Mouse (Mus musculus) liver, embryonic 14.5 days (tissue): Measurements from ENCODE around the gene Lsm8. TPM values are rescaled to one million over a fixed set of nuclear protein-coding genes. Genes with fewer than 3 reads are reported as not detected.

Experiments used
- ATAC-seq: fragments of 200-750 bp; cut with Nextera tagmentation; 2 replicates; pipeline ENCODE4 v1.8.0; 2017; ENCODE audit warnings: moderate number of reproducible peaks, mild to moderate bottlenecking, moderate library complexity; ENCODE audit not compliant: insufficient read depth
- DNase-seq, 3 experiments: peaks; one replicate each; pipeline ENCODE4 v3.0.0-alpha.2; 2012 to 2013; ENCODE audit warnings: low read depth in 3 of 3, low spot score in 3 of 3
- H3K27ac ChIP-seq: fragments of 300-500 bp; sonication (generic); 2 replicates; pipeline ENCODE4 v1.5.1; 2014; ENCODE audit warnings: moderate library complexity, mild to moderate bottlenecking, control low read depth, inconsistent platforms
- H3K27me3 ChIP-seq: fragments of 300-500 bp; sonication (generic); 2 replicates; pipeline ENCODE4 v1.6.1; 2014; ENCODE audit warnings: mild to moderate bottlenecking, low read length, moderate library complexity; ENCODE audit not compliant: control insufficient read depth, insufficient read depth
- H3K36me3 ChIP-seq: fragments of 300-500 bp; sonication (generic); replicated peaks from 2 replicates; pipeline ENCODE4 v1.6.1; 2014; ENCODE audit warnings: low read depth; ENCODE audit not compliant: control insufficient read depth, insufficient read depth
- H3K4me1 ChIP-seq, 2 experiments: fragments of 200-500 bp in 1 of 2; fragments of 300-500 bp in 1 of 2; sonication (generic) in 1 of 2; replicated peaks; 2 replicates each; pipeline ENCODE4 v1.6.1; 2012 to 2014; ENCODE audit warnings: antibody characterized with exemption in 1 of 2, inconsistent platforms in 1 of 2, low read length in 1 of 2; ENCODE audit not compliant: control insufficient read depth in 2 of 2, insufficient read depth in 2 of 2
- H3K4me2 ChIP-seq: fragments of 300-500 bp; sonication (generic); 2 replicates; pipeline ENCODE4 v1.6.1; 2014; ENCODE audit warnings: low read depth, mild to moderate bottlenecking, control low read depth, moderate library complexity
- H3K4me3 ChIP-seq, 2 experiments: fragments of 200-500 bp in 1 of 2; fragments of 300-500 bp in 1 of 2; sonication (generic) in 1 of 2; 2 replicates each; pipeline ENCODE4 v1.5.1; 2012 to 2014; ENCODE audit warnings: low read depth in 2 of 2, low read length in 2 of 2, mild to moderate bottlenecking in 2 of 2, control low read depth in 1 of 2, inconsistent platforms in 1 of 2, moderate library complexity in 1 of 2; ENCODE audit not compliant: insufficient read depth in 1 of 2
- H3K9ac ChIP-seq: fragments of 300-500 bp; sonication (generic); replicated peaks from 2 replicates; pipeline ENCODE4 v1.6.1; 2014; ENCODE audit warnings: mild to moderate bottlenecking, control low read depth, moderate library complexity
- H3K9me3 ChIP-seq: fragments of 300-500 bp; sonication (generic); 2 replicates; pipeline ENCODE4 v1.6.1; 2016; ENCODE audit warnings: low read length, mixed read lengths; ENCODE audit not compliant: control insufficient read depth
- CTCF ChIP-seq: IDR thresholded peaks from 2 replicates; pipeline ENCODE4 v1.5.1; 2016; ENCODE audit warnings: antibody characterized with exemption, low read depth, control low read depth
- EP300 ChIP-seq: IDR thresholded peaks from 2 replicates; pipeline ENCODE4 v1.6.1; 2016; ENCODE audit warnings: antibody characterized with exemption, low read depth
- WGBS: fragments of 180-500 bp; shearing (Covaris S2); extraction: QIAGEN DNeasy Blood & Tissue Kit; methylation state at CpG from one replicate; pipeline ENCODE4 v1.1.7; 2014; ENCODE audit not compliant: insufficient replicate concordance; 5-methylcytosine and 5-hydroxymethylcytosine counted together
- polyA plus RNA-seq, 2 experiments: library from polyadenylated mRNA; depleted of rRNA in 1 of 2; stranded (reverse) in 1 of 2; unstranded in 1 of 2; fragments of >200 nt; fragmentation: Nextera tagmentation in 1 of 2; extraction: Ambion mirVana in 1 of 2; gene quantifications; 2 replicates each; pipeline versions ENCODE4 v1.2.1 to v1.2.3; 2012 to 2014

Gene Lsm8
- polyA plus RNA-seq, 2 experiments = 49.5 to 89.3 TPM

DNA sequence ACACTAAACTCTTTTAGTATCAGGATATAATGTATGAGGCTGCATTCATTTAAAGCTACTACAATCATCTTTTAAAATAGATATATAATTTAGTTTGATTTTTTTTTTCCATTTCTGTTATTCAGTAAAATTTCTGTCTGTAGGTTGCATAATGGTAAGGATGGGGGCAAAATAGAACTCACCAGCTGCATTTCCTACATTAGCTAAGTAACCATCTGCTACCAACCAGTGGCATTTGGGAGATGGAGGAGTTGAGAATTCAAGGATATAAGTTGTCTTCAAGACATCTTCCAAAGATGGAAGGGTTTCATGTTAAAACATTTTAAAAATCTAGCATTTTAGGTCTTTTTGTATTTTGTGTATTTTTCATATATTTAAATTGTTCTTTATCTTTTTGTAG, 6.9 kb downstream of the Lsm8 start:
- no peak for ATAC-seq
- Histone ChIP-seq H3K4me2 (no peak overlapping the region), H3K36me3 (peaks cover 10% of the 10 kb centered on the region), H3K9me3 (no peaks in the 10 kb centered on the region), H3K27ac (no peak overlapping the region), H3K9ac (no peak overlapping the region), H3K4me1 (no peaks in the 10 kb centered on the region), H3K27me3 (no peaks in the 10 kb centered on the region), H3K4me3 (no peak overlapping the region)
- TF ChIP-seq EP300 (no peak), CTCF (no peak)
- no peak for DNase-seq

DNA sequence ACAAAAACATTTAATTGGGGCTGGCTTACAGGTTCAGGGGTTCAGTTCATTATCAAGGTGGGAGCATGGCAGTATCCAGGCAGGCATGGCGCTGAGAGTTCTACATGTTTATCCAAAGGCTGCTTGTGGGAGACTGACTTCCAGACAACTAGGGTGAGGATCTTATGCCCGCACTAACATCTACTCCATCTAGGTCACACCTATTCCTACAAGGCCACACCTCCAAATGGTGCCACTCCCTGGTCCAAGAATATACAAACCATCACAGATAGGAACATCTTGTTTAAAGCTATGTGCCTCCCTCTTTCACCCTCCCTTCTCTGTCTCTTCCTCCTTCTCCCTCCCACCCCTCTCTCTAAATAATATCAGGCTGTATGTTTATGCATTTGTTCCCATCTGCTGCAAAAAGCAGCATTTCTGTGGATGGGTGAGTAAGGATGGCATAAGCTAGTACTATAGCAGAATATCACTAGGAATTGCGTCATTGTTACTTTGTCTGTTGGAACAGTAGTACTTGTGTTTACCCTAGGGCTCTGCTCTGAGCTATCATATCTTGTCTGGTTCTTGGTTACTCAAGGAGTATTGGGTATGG, 8.2 kb downstream of the Lsm8 start:
- Histone ChIP-seq H3K4me2 (no peak overlapping the region), H3K4me1 (no peaks in the 10 kb centered on the region), H3K4me3 (no peak overlapping the region), H3K36me3 (peaks cover 10% of the 10 kb centered on the region), H3K9me3 (no peaks in the 10 kb centered on the region), H3K27ac (no peak overlapping the region), H3K9ac (no peak overlapping the region), H3K27me3 (no peaks in the 10 kb centered on the region)
- ATAC-seq (no peak), DNase-seq (no peak)
- no peak for TF ChIP-seq CTCF
- no peak for TF ChIP-seq EP300
- WGBS = 83% methylated on average over 3 of the region's 3 CpGs

DNA sequence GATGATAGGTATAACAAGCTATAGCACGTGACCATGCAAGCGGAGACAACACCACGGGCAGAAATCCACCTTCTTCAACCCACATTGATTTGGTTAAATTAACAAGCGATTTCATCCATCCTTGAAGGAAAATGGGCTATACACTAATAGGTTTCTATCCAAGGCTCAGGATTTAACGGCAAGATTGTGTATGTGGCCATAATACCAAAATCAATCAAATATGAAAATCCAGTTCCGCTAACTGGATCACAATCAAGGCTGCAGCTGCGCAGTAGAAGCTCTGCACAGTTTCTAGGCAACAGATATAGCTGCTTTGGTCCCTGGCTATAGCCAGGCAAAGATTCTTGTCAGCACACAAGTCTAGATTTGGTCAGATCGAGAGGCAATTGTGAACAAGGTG, 17.6 kb downstream of the Lsm8 start, which contains the start of gene Ankrd7:
TSS of gene Ankrd7 (plus strand) at position 301 of the 400 bp plus-strand sequence.
- no peaks in the 10 kb centered on the region for H3K9me3 ChIP-seq
- no peak within 1 kb of the TSS for H3K4me2 ChIP-seq
- DNase-seq (no peak), ATAC-seq (no peak)
- H3K9ac ChIP-seq = no peak within 1 kb of the TSS
- 74% methylated on average over 8 of the region's 8 CpGs for WGBS
- no peaks in the 10 kb centered on the region for H3K27me3 ChIP-seq
- no peaks in the 10 kb centered on the region for H3K4me1 ChIP-seq
- no peaks in the 10 kb centered on the region for H3K36me3 ChIP-seq
- H3K4me3 ChIP-seq = no peak within 1 kb of the TSS
- no peak within 1 kb of the TSS for H3K27ac ChIP-seq
- TF ChIP-seq EP300 = no peak
- TF ChIP-seq CTCF = no peak

DNA sequence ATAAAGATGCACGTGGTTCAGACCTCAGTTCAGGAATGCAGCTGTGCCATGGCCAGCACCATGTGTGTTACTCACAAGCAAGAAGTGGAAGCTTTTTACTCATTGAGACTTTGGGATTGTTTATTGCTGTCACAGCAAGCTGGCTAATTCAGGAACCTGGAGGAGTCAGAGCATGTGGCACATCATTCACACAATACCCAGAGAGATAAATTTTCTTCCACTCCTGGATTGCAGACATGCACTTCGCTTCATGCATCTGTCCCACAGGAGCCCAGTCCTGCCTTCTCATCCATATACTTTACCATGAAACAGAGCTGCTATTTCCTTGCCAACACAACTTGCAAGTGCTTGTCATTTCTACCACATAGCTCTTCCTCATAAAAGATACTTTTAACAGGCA, 40.7 kb downstream of the Lsm8 start:
- no peak overlapping the region for H3K4me2 ChIP-seq
- no peaks in the 10 kb centered on the region for H3K36me3 ChIP-seq
- H3K4me3 ChIP-seq = no peak overlapping the region
- DNase-seq (no peak), ATAC-seq (no peak)
- H3K27me3 ChIP-seq = no peaks in the 10 kb centered on the region
- no peak overlapping the region for H3K27ac ChIP-seq
- H3K9me3 ChIP-seq = no peaks in the 10 kb centered on the region
- no peaks in the 10 kb centered on the region for H3K4me1 ChIP-seq
- H3K9ac ChIP-seq = no peak overlapping the region
- TF ChIP-seq CTCF = no peak
- TF ChIP-seq EP300 = no peak
- 37% methylated on average over 2 of the region's 2 CpGs for WGBS

DNA sequence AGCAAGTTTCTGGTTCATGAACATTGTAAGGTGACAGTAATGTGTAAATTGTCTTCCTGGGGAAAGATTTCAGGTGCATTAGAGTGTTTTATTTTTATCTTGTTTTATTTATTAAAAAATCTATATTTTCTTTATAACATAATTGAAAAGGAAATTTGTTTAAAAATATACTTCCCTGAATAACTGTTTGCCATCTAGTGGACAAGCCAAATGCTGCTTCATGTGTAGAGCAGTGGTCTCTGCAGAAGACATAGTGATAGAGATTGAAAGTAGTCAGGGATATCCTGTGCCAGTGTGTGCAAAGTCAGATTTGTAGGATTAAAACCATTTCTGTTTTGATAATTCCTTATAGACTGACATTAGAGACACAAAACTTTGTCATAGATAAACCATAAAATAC, 45.8 kb downstream of the Lsm8 start:
- no peaks in the 10 kb centered on the region for H3K36me3 ChIP-seq
- H3K4me2 ChIP-seq = no peak overlapping the region
- no peaks in the 10 kb centered on the region for H3K9me3 ChIP-seq
- H3K4me1 ChIP-seq = no peaks in the 10 kb centered on the region
- DNase-seq (no peak), ATAC-seq (no peak)
- H3K9ac ChIP-seq = no peak overlapping the region
- TF ChIP-seq EP300 (no peak), CTCF (no peak)
- H3K27ac ChIP-seq = no peak overlapping the region
- no peak overlapping the region for H3K4me3 ChIP-seq
- H3K27me3 ChIP-seq = no peaks in the 10 kb centered on the region

Other genes starting within 250 kb of the Lsm8 start
- 0.02 TPM in 1 of 2 replicates, not detected in the other for gene Ankrd7, start 17.7 kb downstream of the Lsm8 start, polyA plus RNA-seq (2012; rRNA removed)
- gene Ankrd7, start 17.7 kb downstream of the Lsm8 start, polyA plus RNA-seq (2014; fragmentation: Nextera tagmentation; extraction: Ambion mirVana) = 0.11 TPM in 1 of 2 replicates, not detected in the other